ENCODE assay signal across 9 mouse cellular contexts in the genomic region with DNA sequence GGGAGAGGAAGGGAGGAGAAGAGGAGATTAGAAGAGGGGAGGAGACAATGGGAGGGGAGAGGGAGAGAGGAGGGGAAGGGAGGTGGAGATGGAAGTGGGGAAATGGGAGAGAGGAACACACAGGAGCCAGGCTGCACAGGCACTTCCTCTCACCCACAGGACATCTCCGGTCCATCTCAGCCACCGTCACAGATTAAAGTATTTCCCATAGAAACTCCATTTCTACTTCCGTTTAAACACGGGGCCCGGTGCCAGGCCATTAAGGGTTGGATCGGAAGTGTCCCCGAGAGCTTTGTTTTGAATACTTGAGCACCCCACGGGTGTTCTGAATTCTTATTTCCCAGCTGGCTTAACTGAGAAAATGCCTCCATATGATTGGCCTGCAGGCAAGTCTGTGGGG.
A peak's percentile ranks its signal among the peaks of the same experiment; 100 is the strongest.
DNase-seq lines count a peak whose midpoint lies in the region; ATAC-seq and TF ChIP-seq lines count a peak whose summit lies in the region.
"Had no signal": no experiment of that assay in that cellular context is flagged by ENCODE, and none has a peak within 500 bp of the region (broad histone marks: within the 10 kb centered on the region; RNA-seq: fewer than 3 reads in every experiment).

No protein-coding gene starts in this region.

- peak; percentile 62 for DNase-seq in adrenal gland, postnatal 10 days
- no peak for DNase-seq in adrenal gland, postnatal 25 days
- DNase-seq in lung, postnatal 14 days = peak; percentile 74
- no peak for DNase-seq in cerebellum, postnatal 10 days
- DNase-seq in left cerebral cortex, adult 9 months (ENCODE audit: low spot score in 2 of 2) = no peak

- peak overlapping the region; percentile 41 for H3K27ac ChIP-seq in intestine, postnatal 0 days (ENCODE audit: low read depth, low read length)
- H3K27ac ChIP-seq: neural tube, embryonic 12.5 days had no signal

- TF ChIP-seq CTCF in intestine, postnatal 0 days (IDR thresholded peaks at IDR 0.05; ENCODE audit: low read depth) = no peak

- ATAC-seq in common myeloid progenitor, adult 5-6 weeks (replicated peaks; ENCODE audit: low read depth, poor library complexity, severe bottlenecking) = peak; percentile 43
- 0 out of 2 replicates have a peak, but pooled peaks have one; percentile 1 for ATAC-seq in intestine, postnatal 0 days
- no peak for ATAC-seq in inflammation-experienced regulatory T-cells, adult 6 months

- peaks cover 9% of the 10 kb centered on the region for H3K4me1 ChIP-seq in intestine, postnatal 0 days (replicated peaks; ENCODE audit: control insufficient read depth, insufficient read depth, low read length)

- H3K9me3 ChIP-seq in intestine, postnatal 0 days (ENCODE audit: control insufficient read depth) = no peaks in the 10 kb centered on the region
- H3K9me3 ChIP-seq: neural tube, embryonic 12.5 days had no signal

- H3K9ac ChIP-seq in intestine, postnatal 0 days (ENCODE audit: low read depth, low read length) = no peak overlapping the region
- H3K9ac ChIP-seq: neural tube, embryonic 12.5 days had no signal

- H3K36me3 ChIP-seq in intestine, postnatal 0 days (ENCODE audit: control insufficient read depth, insufficient read depth) = no peaks in the 10 kb centered on the region
- H3K36me3 ChIP-seq: neural tube, embryonic 12.5 days had no signal

- no peak overlapping the region for H3K4me3 ChIP-seq in intestine, postnatal 0 days (ENCODE audit: low read depth, low read length)
- H3K4me3 ChIP-seq: neural tube, embryonic 12.5 days had no signal

- WGBS in intestine, postnatal 0 days = 45% methylated on average over 8 of the region's 8 CpGs

- H3K27me3 ChIP-seq in intestine, postnatal 0 days (replicated peaks; ENCODE audit: control insufficient read depth, insufficient read depth, low read length) = no peaks in the 10 kb centered on the region
- H3K27me3 ChIP-seq: neural tube, embryonic 12.5 days had no signal

- 0 out of 2 replicates have a peak overlapping the region, but pooled peaks have one; percentile 17 for H3K4me2 ChIP-seq in intestine, postnatal 0 days (replicated peaks; ENCODE audit: low read depth)
- H3K4me2 ChIP-seq: neural tube, embryonic 12.5 days had no signal

Comparison
In these comparisons a context has a peak if more than half of its experiments do, and no peak if none do; other contexts are left out.
1. DNase-seq: peak in adrenal gland, postnatal 10 days (single experiment) and lung, postnatal 14 days (single experiment); none in adrenal gland, postnatal 25 days (single experiment), cerebellum, postnatal 10 days (0 of 2) and left cerebral cortex, adult 9 months (0 of 2).